Mouse (Mus musculus) limb, embryonic 11.5 days (tissue): Measurements from ENCODE around the gene Tmem206. TPM values are rescaled to one million over a fixed set of nuclear protein-coding genes. Genes with fewer than 3 reads are reported as not detected.
A peak's percentile ranks its signal among the peaks of the same experiment; 100 is the strongest.

Experiments used
- ATAC-seq: fragments of 200-750 bp; cut with Nextera tagmentation; 2 replicates; pipeline ENCODE4 v1.8.0; 2017; ENCODE audit warnings: low read depth; ENCODE audit not compliant: insufficient number of reproducible peaks, low FRiP score, low TSS enrichment
- DNase-seq: peaks from one replicate; pipeline ENCODE4 v3.0.0-alpha.2; 2015; ENCODE audit warnings: low spot score
- H3K27ac ChIP-seq: fragments of 300-500 bp; sonication (generic); replicated peaks from 2 replicates; pipeline ENCODE4 v1.5.1; 2014; ENCODE audit warnings: low read depth, mild to moderate bottlenecking, low read length
- H3K27me3 ChIP-seq: fragments of 300-500 bp; sonication (generic); 2 replicates; pipeline ENCODE4 v1.6.1; 2014; ENCODE audit warnings: mild to moderate bottlenecking, low read length, mixed read lengths; ENCODE audit not compliant: control insufficient read depth, insufficient read depth
- H3K36me3 ChIP-seq: fragments of 300-500 bp; sonication (generic); 2 replicates; pipeline ENCODE4 v1.6.1; 2014; ENCODE audit warnings: mild to moderate bottlenecking, low read length, moderate library complexity, mixed read lengths; ENCODE audit not compliant: control insufficient read depth, insufficient read depth
- H3K4me1 ChIP-seq: fragments of 300-500 bp; sonication (generic); 2 replicates; pipeline ENCODE4 v1.6.1; 2014; ENCODE audit warnings: low read length, mixed read lengths; ENCODE audit not compliant: control insufficient read depth, insufficient read depth
- H3K4me2 ChIP-seq: fragments of 300-500 bp; sonication (generic); 2 replicates; pipeline ENCODE4 v1.6.1; 2014; ENCODE audit warnings: low read depth, mild to moderate bottlenecking, moderate library complexity; ENCODE audit not compliant: severe bottlenecking
- H3K4me3 ChIP-seq: fragments of 300-500 bp; sonication (generic); 2 replicates; pipeline ENCODE4 v1.5.1; 2014; ENCODE audit warnings: low read depth, low read length
- H3K9ac ChIP-seq: fragments of 300-500 bp; sonication (generic); 2 replicates; pipeline ENCODE4 v1.6.1; 2014; ENCODE audit warnings: mild to moderate bottlenecking, low read length
- H3K9me3 ChIP-seq: fragments of 300-500 bp; sonication (generic); 2 replicates; pipeline ENCODE4 v1.6.1; 2016; ENCODE audit warnings: low read length; ENCODE audit not compliant: control insufficient read depth
- WGBS: fragments of 180-500 bp; shearing (Covaris S2); extraction: QIAGEN DNeasy Blood & Tissue Kit; methylation state at CpG from one replicate; pipeline ENCODE4 v1.1.7; 2014; 5-methylcytosine and 5-hydroxymethylcytosine counted together
- polyA plus RNA-seq: library from polyadenylated mRNA; unstranded; fragments of >200 nt; fragmentation: Nextera tagmentation; extraction: Ambion mirVana; gene quantifications from 2 replicates; pipeline ENCODE4 v1.2.1, GENCODE M21; 2014

The Tmem206 gene
- polyA plus RNA-seq, 1 experiment from 2014 or later, result 28.4 TPM

DNA sequence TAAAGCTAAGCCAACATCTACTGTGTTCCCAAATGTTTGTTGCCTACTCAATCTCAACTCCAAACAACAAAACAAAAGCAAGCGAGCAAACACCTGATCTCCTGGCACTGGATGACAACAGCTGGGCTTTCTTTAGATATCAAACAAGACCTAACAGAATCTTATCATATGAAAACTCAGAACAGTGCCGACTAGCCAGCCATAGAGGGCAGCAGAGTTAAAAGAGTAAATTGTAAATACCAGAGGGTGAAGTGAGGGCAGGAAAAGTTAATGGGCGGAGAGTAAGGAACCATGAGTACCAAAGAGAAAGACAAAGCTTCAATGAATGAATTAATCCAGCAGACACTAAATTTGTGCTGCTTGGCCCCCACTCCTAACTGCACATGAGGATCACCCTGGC, 65.6 kb downstream of the Tmem206 start:
- Histone ChIP-seq H3K27ac (no peak overlapping the region), H3K36me3 (no peaks in the 10 kb centered on the region), H3K9me3 (no peaks in the 10 kb centered on the region), H3K27me3 (no peaks in the 10 kb centered on the region), H3K4me3 (no peak overlapping the region), H3K4me2 (no peak overlapping the region), H3K4me1 (no peaks in the 10 kb centered on the region), H3K9ac (no peak overlapping the region)
- 30% methylated on average over 3 of the region's 3 CpGs for WGBS
- peak; percentile 58 for DNase-seq
- ATAC-seq, result no peak

DNA sequence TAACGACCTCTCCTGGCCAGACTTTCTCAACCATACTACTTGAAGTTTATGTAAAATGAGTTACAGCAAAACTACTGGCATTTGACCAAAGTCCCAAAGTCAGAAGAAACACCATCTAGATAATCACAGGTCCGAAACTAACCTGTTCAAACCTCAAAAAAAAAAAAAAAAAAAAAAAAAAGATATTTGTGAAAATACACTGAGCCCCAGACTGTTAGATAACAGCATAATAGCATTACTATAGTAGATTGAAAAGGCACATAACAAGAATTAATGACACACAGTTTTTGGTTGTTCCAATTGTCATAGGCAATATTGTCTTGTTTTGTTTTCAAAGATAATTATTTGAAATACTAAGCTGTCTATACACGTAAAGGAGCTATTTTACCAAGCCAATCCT, 67.8 kb downstream of the Tmem206 start:
- DNase-seq (no peak), ATAC-seq (no peak)
- no peak overlapping the region for H3K9ac ChIP-seq
- H3K4me3 ChIP-seq, result no peak overlapping the region
- H3K9me3 ChIP-seq, result no peaks in the 10 kb centered on the region
- H3K27me3 ChIP-seq, result no peaks in the 10 kb centered on the region
- 86% methylated on average over 3 of the region's 3 CpGs for WGBS
- H3K36me3 ChIP-seq, result no peaks in the 10 kb centered on the region
- H3K4me1 ChIP-seq, result no peaks in the 10 kb centered on the region
- H3K27ac ChIP-seq, result no peak overlapping the region
- H3K4me2 ChIP-seq, result no peak overlapping the region

- Histone ChIP-seq H3K4me3 (no peak overlapping the region), H3K27me3 (no peaks in the 10 kb centered on the region), H3K27ac (no peak overlapping the region), H3K9me3 (no peaks in the 10 kb centered on the region), H3K4me1 (no peaks in the 10 kb centered on the region), H3K4me2 (no peak overlapping the region), H3K36me3 (no peaks in the 10 kb centered on the region), H3K9ac (no peak overlapping the region)
- 68% methylated on average over 2 of the region's 2 CpGs for WGBS
- DNase-seq (no peak), ATAC-seq (no peak)
Observed at GRCm38 (mm10) chr1:191394126-191394525, 68.4 kb downstream of the Tmem206 start.

GRCm38 (mm10) chr1:191395200-191395599, 69.5 kb downstream of the Tmem206 start:
- DNase-seq (no peak), ATAC-seq (no peak)
- peak overlapping the region; percentile 71 for H3K4me3 ChIP-seq
- H3K9ac ChIP-seq, result no peak overlapping the region
- peak overlapping the region; percentile 70 for H3K4me2 ChIP-seq
- WGBS, result 36% methylated on average over 1 of the region's 1 CpGs
- no peaks in the 10 kb centered on the region for H3K9me3 ChIP-seq
- no peak overlapping the region for H3K27ac ChIP-seq
- H3K36me3 ChIP-seq, result no peaks in the 10 kb centered on the region
- no peaks in the 10 kb centered on the region for H3K27me3 ChIP-seq
- no peaks in the 10 kb centered on the region for H3K4me1 ChIP-seq

DNA sequence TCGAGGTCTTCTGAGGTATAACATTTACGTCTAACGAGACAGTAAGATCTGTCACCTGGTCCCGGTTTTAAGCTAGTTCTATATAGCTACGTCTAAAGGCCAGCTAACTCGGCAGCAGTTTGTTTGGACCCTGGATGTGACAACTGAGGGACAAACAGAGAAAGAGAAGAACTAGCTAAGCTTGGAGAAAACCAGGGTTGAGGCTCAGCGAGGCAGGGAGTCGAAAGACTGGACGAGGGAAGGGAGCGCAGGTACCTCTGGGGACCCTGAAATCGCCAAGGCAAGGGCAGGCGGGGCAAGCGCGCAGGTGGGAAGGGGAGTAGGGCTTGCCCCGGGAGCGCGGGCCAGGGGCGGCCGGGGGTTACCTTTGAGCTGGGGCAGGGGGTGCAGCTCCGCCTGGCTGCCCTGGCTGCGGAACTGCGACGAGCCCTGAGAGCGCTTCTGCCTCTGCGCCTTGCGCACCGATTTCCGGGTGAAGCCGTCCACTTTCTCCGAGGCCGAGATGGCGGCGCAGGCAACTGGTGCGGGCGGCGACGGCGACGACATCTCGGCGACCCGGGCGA, 70.2 kb downstream of the Tmem206 start:
- no peaks in the 10 kb centered on the region for H3K27me3 ChIP-seq
- peak overlapping the region; percentile 70 for H3K4me2 ChIP-seq
- peak overlapping the region; percentile 53 for H3K9ac ChIP-seq
- H3K4me1 ChIP-seq, result no peaks in the 10 kb centered on the region
- peak overlapping the region; percentile 71 for H3K4me3 ChIP-seq
- no peaks in the 10 kb centered on the region for H3K36me3 ChIP-seq
- peak overlapping the region; percentile 49; the same call in 1 of the 2 replicates for H3K27ac ChIP-seq
- ATAC-seq (no peak), DNase-seq (peak; percentile 66)
- 1% methylated on average over 43 of the region's 43 CpGs for WGBS
- no peaks in the 10 kb centered on the region for H3K9me3 ChIP-seq

- Histone ChIP-seq H3K4me1 (no peaks in the 10 kb centered on the region), H3K27me3 (no peaks in the 10 kb centered on the region), H3K9me3 (no peaks in the 10 kb centered on the region), H3K36me3 (no peaks in the 10 kb centered on the region), H3K27ac (peak overlapping the region; percentile 49), H3K4me3 (peak overlapping the region; percentile 71), H3K4me2 (peak overlapping the region; percentile 70), H3K9ac (peak overlapping the region; percentile 53)
- no peak for DNase-seq
- peak; percentile 8; the same call in 1 of the 2 replicates for ATAC-seq
- under 1% methylated on average over 47 of the region's 74 CpGs for WGBS
Observed at GRCm38 (mm10) chr1:191396446-191396845, 70.7 kb downstream of the Tmem206 start.

GRCm38 (mm10) chr1:191396897-191397849, 71.5 kb downstream of the Tmem206 start:
- under 1% methylated on average over 74 of the region's 82 CpGs for WGBS
- no peaks in the 10 kb centered on the region for H3K27me3 ChIP-seq
- ATAC-seq (peak; percentile 99), DNase-seq (peak; percentile 99)
- peak overlapping the region; percentile 70 for H3K4me2 ChIP-seq
- peak overlapping the region; percentile 71 for H3K4me3 ChIP-seq
- no peaks in the 10 kb centered on the region for H3K4me1 ChIP-seq
- H3K9ac ChIP-seq, result peak overlapping the region; percentile 64
- no peaks in the 10 kb centered on the region for H3K36me3 ChIP-seq
- H3K27ac ChIP-seq, result peak overlapping the region; percentile 80
- H3K9me3 ChIP-seq, result no peaks in the 10 kb centered on the region
